Mouse (Mus musculus): ENCODE measurements around the gene Rac2. TPM values are rescaled to one million over a fixed set of nuclear protein-coding genes. Genes with fewer than 3 reads are reported as not detected.

Gene Rac2
- total and polyA plus RNA-seq, 3 experiments: 160 to 942 (median 453) TPM

DNA sequence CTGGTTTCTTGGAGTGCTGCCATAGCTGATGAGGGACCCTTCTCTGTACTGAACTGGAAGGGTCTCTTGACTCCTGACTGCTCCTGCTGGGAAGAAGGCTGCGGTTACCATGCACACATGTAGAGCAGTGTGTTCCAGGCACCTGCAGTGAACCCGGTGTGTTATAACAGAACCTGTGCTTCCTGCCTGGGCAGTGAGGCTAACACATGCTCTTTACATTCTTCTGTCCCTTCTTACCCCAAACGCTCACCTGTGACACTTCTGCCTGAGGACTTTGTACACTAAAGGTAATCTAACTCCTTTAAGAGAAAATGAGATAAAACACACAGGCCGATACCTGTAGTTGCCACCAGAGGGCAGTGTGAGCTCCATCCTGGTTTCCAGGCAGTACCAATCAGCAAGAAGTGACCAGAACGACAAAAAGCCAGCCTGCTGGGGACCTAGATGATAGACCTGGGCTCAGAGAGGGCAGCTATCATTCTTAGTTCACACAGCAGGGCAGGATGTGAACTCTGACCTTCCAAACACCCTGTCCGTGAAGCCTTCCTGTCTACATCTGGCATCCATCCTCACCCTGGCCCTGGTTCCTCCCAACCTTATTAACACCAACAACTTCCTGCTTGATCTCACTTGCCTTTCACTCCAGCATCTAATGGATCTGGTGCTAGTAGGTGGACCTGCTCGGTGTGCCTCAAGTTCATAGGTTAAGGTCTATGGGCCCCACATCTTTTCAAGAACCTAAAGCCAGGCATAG, 58.0 kb downstream of the Rac2 start:
- Histone ChIP-seq H3K4me2 (ENCODE audit: insufficient read depth, low read depth, poor library complexity, severe bottlenecking) (peak overlapping the region; percentile 19; the same call in 1 of the 2 replicates), H3K79me2 (replicated peaks; ENCODE audit: control insufficient read depth, extremely low read depth, insufficient read depth, poor library complexity, severe bottlenecking) (no peaks in the 10 kb centered on the region), H3K9me3 (replicated peaks; ENCODE audit: low read length) (no peaks in the 10 kb centered on the region), H3K4me3 (replicated peaks in 1 of 3; ENCODE audit: low read depth in 2 of 3, low read length in 2 of 3, poor library complexity in 1 of 3) (peak overlapping the region in 2 of 3 experiments; percentile 25 to 27), H3K36me3 (replicated peaks in 1 of 2; ENCODE audit: control insufficient read depth in 1 of 2, insufficient read depth in 1 of 2, low read length in 1 of 2) (no peaks in the 10 kb centered on the region), H3K27me3 (replicated peaks) (no peaks in the 10 kb centered on the region), H3K4me1 (ENCODE audit: control insufficient read depth in 1 of 2, insufficient read depth in 2 of 2) (peaks cover 45 to 86% of the 10 kb centered on the region in 2 experiments), H3K27ac (ENCODE audit: insufficient read depth, low read depth) (peak overlapping the region; percentile 19; the same call in 1 of the 2 replicates), H3K9ac (ENCODE audit: insufficient read depth, low read depth) (peak overlapping the region; percentile 32)
- dilution Hi-C loops (cut with MboI; ENCODE audit: extremely low pct_ligation_motif_present, extremely low pct_unique_long_range_greater_than_20kb, low sequenced_read_pairs) (no loop called here), in situ Hi-C loops (cut with MboI; ENCODE audit: low pct_ligation_motif_present, low pct_unique_long_range_greater_than_20kb, low sequenced_read_pairs) (loop anchor here (5.0 kb wide), 1 partner anchor 67 kb away; no protein-coding TSS in a partner anchor)
- TF ChIP-seq MEF2A (IDR thresholded peaks at IDR 0.05; ENCODE audit: borderline replicate concordance, low read depth, low read length) (0 out of 2 replicates have a peak, but pooled peaks have one; percentile 22), NELFE (IDR thresholded peaks at IDR 0.05; ENCODE audit: low read depth, low read length) (0 out of 2 replicates have a peak, but pooled peaks have one; percentile 12), MYC (IDR thresholded peaks at IDR 0.05; ENCODE audit: low read depth, low read length) (0 out of 2 replicates have a peak, but pooled peaks have one; percentile 46), SIN3A (IDR thresholded peaks at IDR 0.05; ENCODE audit: low read length) (no peak), JUN (IDR thresholded peaks at IDR 0.05; ENCODE audit: insufficient read depth, low read depth, low read length) (peak; percentile 5; the same call in 1 of the 2 replicates), ETS1 (conservative IDR thresholded peaks at IDR 0.05; ENCODE audit: low read depth, low read length) (no peak), BHLHE40 (IDR thresholded peaks at IDR 0.05; ENCODE audit: low read depth, low read length) (no peak), ZMIZ1 (IDR thresholded peaks at IDR 0.05; ENCODE audit: low read depth, low read length) (no peak), RAD21 (IDR thresholded peaks at IDR 0.05; ENCODE audit: low read depth, low read length) (peak; percentile 69), CTCF (conservative IDR thresholded peaks at IDR 0.05 in 1 of 2, IDR thresholded peaks at IDR 0.05 in 1 of 2; ENCODE audit: low read depth in 2 of 2, low read length in 2 of 2) (peak; percentile 88 to 98), TBP (conservative IDR thresholded peaks at IDR 0.05; ENCODE audit: low read depth, low read length) (peak; percentile 73), POLR2A (IDR thresholded peaks at IDR 0.05; ENCODE audit: low read depth, low read length) (no peak), TCF12 (IDR thresholded peaks at IDR 0.05; ENCODE audit: low read depth, low read length) (no peak), USF1 (IDR thresholded peaks at IDR 0.05; ENCODE audit: low read depth, low read length) (no peak), RCOR1 (conservative IDR thresholded peaks at IDR 0.05; ENCODE audit: low read depth, low read length) (no peak), SMC3 (IDR thresholded peaks at IDR 0.05; ENCODE audit: low read depth, low read length) (peak; percentile 88), JUND (conservative IDR thresholded peaks at IDR 0.05; ENCODE audit: low read depth, low read length) (peak; percentile 40; the same call in 1 of the 2 replicates)
- DNase-seq (ENCODE audit: extremely low read depth): peak; percentile 82

- H3K4me1 ChIP-seq (ENCODE audit: control insufficient read depth in 1 of 2, insufficient read depth in 2 of 2): peaks cover 45 to 92% of the 10 kb centered on the region in 2 experiments
- H3K9ac ChIP-seq (ENCODE audit: insufficient read depth, low read depth): no peak overlapping the region
- H3K27me3 ChIP-seq (replicated peaks): no peaks in the 10 kb centered on the region
- H3K36me3 ChIP-seq (replicated peaks in 1 of 2; ENCODE audit: control insufficient read depth in 1 of 2, insufficient read depth in 1 of 2, low read length in 1 of 2): no peaks in the 10 kb centered on the region
- no peak for TF ChIP-seq GABPA (IDR thresholded peaks at IDR 0.05; ENCODE audit: insufficient replicate concordance, low read depth, low read length)
- TF ChIP-seq BHLHE40 (IDR thresholded peaks at IDR 0.05; ENCODE audit: low read depth, low read length): no peak
- TF ChIP-seq CHD1 (IDR thresholded peaks at IDR 0.05; ENCODE audit: low read depth, low read length): no peak
- TF ChIP-seq UBTF (IDR thresholded peaks at IDR 0.05; ENCODE audit: low read depth, low read length): no peak
- no peak for TF ChIP-seq USF2 (conservative IDR thresholded peaks at IDR 0.05; ENCODE audit: low read depth, low read length)
- TF ChIP-seq MYC (IDR thresholded peaks at IDR 0.05; ENCODE audit: low read depth, low read length): no peak
- no peak for TF ChIP-seq TCF12 (IDR thresholded peaks at IDR 0.05; ENCODE audit: low read depth, low read length)
- TF ChIP-seq MAZ (IDR thresholded peaks at IDR 0.05; ENCODE audit: low read depth, low read length): no peak
- TF ChIP-seq NRF1 (IDR thresholded peaks at IDR 0.05; ENCODE audit: low read depth, low read length): no peak
- TF ChIP-seq ZKSCAN1 (IDR thresholded peaks at IDR 0.05; ENCODE audit: borderline replicate concordance, low read depth, low read length): no peak
- TF ChIP-seq CTCF (conservative IDR thresholded peaks at IDR 0.05 in 1 of 2, IDR thresholded peaks at IDR 0.05 in 1 of 2; ENCODE audit: low read depth in 2 of 2, low read length in 2 of 2): no peak
- TF ChIP-seq ZC3H11A (IDR thresholded peaks at IDR 0.05; ENCODE audit: low read depth, low read length): no peak
- no peak for TF ChIP-seq SIN3A (IDR thresholded peaks at IDR 0.05; ENCODE audit: low read length)
- no peak for TF ChIP-seq JUN (IDR thresholded peaks at IDR 0.05; ENCODE audit: insufficient read depth, low read depth, low read length)
- no peak for TF ChIP-seq IRF4 (IDR thresholded peaks at IDR 0.05; ENCODE audit: low read depth, low read length)
- no peak for TF ChIP-seq JUND (conservative IDR thresholded peaks at IDR 0.05; ENCODE audit: low read depth, low read length)
- H3K27ac ChIP-seq (ENCODE audit: insufficient read depth, low read depth): no peak overlapping the region
- no peaks in the 10 kb centered on the region for H3K79me2 ChIP-seq (replicated peaks; ENCODE audit: control insufficient read depth, extremely low read depth, insufficient read depth, poor library complexity, severe bottlenecking)
- DNase-seq (ENCODE audit: extremely low read depth): no peak
- no peaks in the 10 kb centered on the region for H3K9me3 ChIP-seq (replicated peaks; ENCODE audit: low read length)
- dilution Hi-C loops (cut with MboI; ENCODE audit: extremely low pct_ligation_motif_present, extremely low pct_unique_long_range_greater_than_20kb, low sequenced_read_pairs): no loop called here
- in situ Hi-C loops (cut with MboI; ENCODE audit: low pct_ligation_motif_present, low pct_unique_long_range_greater_than_20kb, low sequenced_read_pairs): loop anchor here (5.0 kb wide), 1 partner anchor 66 kb away; no protein-coding TSS in a partner anchor
- no peak overlapping the region for H3K4me2 ChIP-seq (ENCODE audit: insufficient read depth, low read depth, poor library complexity, severe bottlenecking)
- H3K4me3 ChIP-seq (replicated peaks in 1 of 3; ENCODE audit: low read depth in 2 of 3, low read length in 2 of 3, poor library complexity in 1 of 3): no peak overlapping the region
Observed at GRCm38 (mm10) chr15:78513019-78513418, 59.6 kb downstream of the Rac2 start.

All from CH12.LX (cell line).